Mouse (Mus musculus): ENCODE data around the gene Hoxa10. TPM values are rescaled to one million over a fixed set of nuclear protein-coding genes. Genes with fewer than 3 reads are reported as not detected.

Hoxa10 gene
- total RNA-seq (2021), result not detected

- DNase-seq, result peak; percentile 72 to 87
- intact Hi-C loops (cut with DNase I), result no loop called here
Observed at GRCm38 (mm10) chr6:52240389-52241000, at the start of gene Hoxa10. Gene Hoxa10, minus strand, starts transcription at chr6:52240854.

- intact Hi-C loops (cut with DNase I), result no loop called here
- DNase-seq, result no peak
Observed at GRCm38 (mm10) chr6:52290186-52290585, 49.5 kb upstream of the Hoxa10 start.

GRCm38 (mm10) chr6:52283896-52284295 is 43.2 kb upstream of the Hoxa10 start:
- DNase-seq, result no peak
- intact Hi-C loops (cut with DNase I), result no loop called here

GRCm38 (mm10) chr6:52281084-52281483 is 40.4 kb upstream of the Hoxa10 start:
- no peak for DNase-seq
- intact Hi-C loops (cut with DNase I), result no loop called here

GRCm38 (mm10) chr6:52276920-52277319 is 36.3 kb upstream of the Hoxa10 start:
- intact Hi-C loops (cut with DNase I), result no loop called here
- no peak for DNase-seq

GRCm38 (mm10) chr6:52276382-52276781 is 35.7 kb upstream of the Hoxa10 start:
- DNase-seq, result no peak
- intact Hi-C loops (cut with DNase I), result no loop called here

GRCm38 (mm10) chr6:52275563-52276280 is 35.1 kb upstream of the Hoxa10 start:
- DNase-seq, result no peak
- intact Hi-C loops (cut with DNase I), result no loop called here

GRCm38 (mm10) chr6:52274576-52274975 is 33.9 kb upstream of the Hoxa10 start:
- intact Hi-C loops (cut with DNase I), result loop anchor here (5.0 kb wide), 2 partner anchors 453 to 563 kb away; no protein-coding TSS in a partner anchor
- no peak for DNase-seq

- intact Hi-C loops (cut with DNase I), result loop anchor here (5.0 kb wide), 2 partner anchors 454 to 564 kb away; no protein-coding TSS in a partner anchor
- DNase-seq, result no peak
Observed at GRCm38 (mm10) chr6:52273656-52274280, 33.1 kb upstream of the Hoxa10 start.

- intact Hi-C loops (cut with DNase I), result loop anchor here (5.0 kb wide), 2 partner anchors 454 to 564 kb away; no protein-coding TSS in a partner anchor
- DNase-seq, result no peak
Observed at GRCm38 (mm10) chr6:52272766-52273655, 32.4 kb upstream of the Hoxa10 start.

GRCm38 (mm10) chr6:52270494-52271480 is 30.1 kb upstream of the Hoxa10 start:
- intact Hi-C loops (cut with DNase I), result loop anchor here (1.0 to 5.0 kb wide), 3 partner anchors 307 to 567 kb away; no protein-coding TSS in a partner anchor
- DNase-seq, result peak in 1 of 2 experiments; percentile 76

- intact Hi-C loops (cut with DNase I), result loop anchor here (10.0 kb wide), 1 partner anchor 46 kb away; the partner anchor contains the start of gene Evx1
- DNase-seq, result no peak
Observed at GRCm38 (mm10) chr6:52268756-52269155, 28.1 kb upstream of the Hoxa10 start.

GRCm38 (mm10) chr6:52268341-52268740 is 27.7 kb upstream of the Hoxa10 start:
- intact Hi-C loops (cut with DNase I), result loop anchor here (10.0 kb wide), 1 partner anchor 46 kb away; the partner anchor contains the start of gene Evx1

GRCm38 (mm10) chr6:52267691-52268090 is 27.0 kb upstream of the Hoxa10 start:
- intact Hi-C loops (cut with DNase I), result loop anchor here (10.0 kb wide), 1 partner anchor 47 kb away; the partner anchor contains the start of gene Evx1

More at GRCm38 (mm10) chr6:52268341-52268740, 27.7 kb upstream of the Hoxa10 start:
- DNase-seq, result no peak

GRCm38 (mm10) chr6:52267221-52267620 is 26.6 kb upstream of the Hoxa10 start:
- DNase-seq, result no peak
- intact Hi-C loops (cut with DNase I), result loop anchor here (10.0 kb wide), 1 partner anchor 48 kb away; the partner anchor contains the start of gene Evx1

More at GRCm38 (mm10) chr6:52267691-52268090, 27.0 kb upstream of the Hoxa10 start:
- DNase-seq, result no peak

- intact Hi-C loops (cut with DNase I), result loop anchor here (10.0 kb wide), 1 partner anchor 48 kb away; the partner anchor contains the start of gene Evx1
- DNase-seq, result no peak
Observed at GRCm38 (mm10) chr6:52266666-52266985, 26.0 kb upstream of the Hoxa10 start.

- no peak for DNase-seq
- intact Hi-C loops (cut with DNase I), result loop anchor here (10.0 kb wide), 1 partner anchor 49 kb away; the partner anchor contains the start of gene Evx1
Observed at GRCm38 (mm10) chr6:52265913-52266665, 25.4 kb upstream of the Hoxa10 start.

GRCm38 (mm10) chr6:52265306-52265912 is 24.8 kb upstream of the Hoxa10 start:
- intact Hi-C loops (cut with DNase I), result loop anchor here (10.0 kb wide), 1 partner anchor 49 kb away; the partner anchor contains the start of gene Evx1
- no peak for DNase-seq

All from heart, postnatal 10 days (tissue).